Mouse (Mus musculus): Measurements from ENCODE around the gene Gm17657. TPM values are rescaled to one million over a fixed set of nuclear protein-coding genes. Genes with fewer than 3 reads are reported as not detected.
"Not testable (repeated sequence)": the region's sequence is repeated elsewhere in the genome, so short reads cannot be mapped to it uniquely, and the experiment has no call there.

Gm17657 gene
- total RNA-seq, 2 experiments from 2014 or later = not detected

- DNase-seq (ENCODE audit: low spot score) = no peak
- intact Hi-C loops (cut with DNase I) = no loop called here
Observed at GRCm38 (mm10) chr17:29503700-29504099, 45.7 kb downstream of the Gm17657 start.

- intact Hi-C loops (cut with DNase I) = no loop called here
- DNase-seq (ENCODE audit: low spot score) = no peak
Observed at GRCm38 (mm10) chr17:29502669-29503665, 46.5 kb downstream of the Gm17657 start.

GRCm38 (mm10) chr17:29502005-29502668 is 47.3 kb downstream of the Gm17657 start:
- DNase-seq (ENCODE audit: low spot score) = no peak
- intact Hi-C loops (cut with DNase I) = no loop called here

GRCm38 (mm10) chr17:29500802-29501469 is 48.5 kb downstream of the Gm17657 start:
- intact Hi-C loops (cut with DNase I) = no loop called here
- DNase-seq (ENCODE audit: low spot score) = no peak

GRCm38 (mm10) chr17:29500243-29500740 is 49.1 kb downstream of the Gm17657 start:
- no peak for DNase-seq (ENCODE audit: low spot score)
- intact Hi-C loops (cut with DNase I) = no loop called here

GRCm38 (mm10) chr17:29499511-29499910 is 49.9 kb downstream of the Gm17657 start:
- intact Hi-C loops (cut with DNase I) = no loop called here
- no peak for DNase-seq (ENCODE audit: low spot score)

- intact Hi-C loops (cut with DNase I); DNase-seq (ENCODE audit: low spot score): not testable (repeated sequence)
Observed at GRCm38 (mm10) chr17:29498952-29499351, 50.5 kb downstream of the Gm17657 start.

- intact Hi-C loops (cut with DNase I) = no loop called here
- DNase-seq (ENCODE audit: low spot score) = no peak
Observed at GRCm38 (mm10) chr17:29498028-29498427, 51.4 kb downstream of the Gm17657 start.

GRCm38 (mm10) chr17:29497481-29497880 is 52.0 kb downstream of the Gm17657 start:
- not testable (repeated sequence) for DNase-seq (ENCODE audit: low spot score)
- intact Hi-C loops (cut with DNase I) = loop anchor here (2.0 kb wide), 1 partner anchor 13 kb away; no protein-coding TSS in a partner anchor

GRCm38 (mm10) chr17:29497071-29497354 is 52.4 kb downstream of the Gm17657 start:
- intact Hi-C loops (cut with DNase I) = loop anchor here (2.0 kb wide), 1 partner anchor 14 kb away; no protein-coding TSS in a partner anchor
- DNase-seq (ENCODE audit: low spot score) = no peak

GRCm38 (mm10) chr17:29496211-29497070 is 53.0 kb downstream of the Gm17657 start:
- DNase-seq (ENCODE audit: low spot score) = no peak
- intact Hi-C loops (cut with DNase I) = loop anchor here (2.0 kb wide), 1 partner anchor 14 kb away; no protein-coding TSS in a partner anchor

GRCm38 (mm10) chr17:29494732-29495076 is 54.7 kb downstream of the Gm17657 start:
- DNase-seq (ENCODE audit: low spot score) = no peak
- intact Hi-C loops (cut with DNase I) = no loop called here

- DNase-seq (ENCODE audit: low spot score) = no peak
- intact Hi-C loops (cut with DNase I) = no loop called here
Observed at GRCm38 (mm10) chr17:29494062-29494731, 55.2 kb downstream of the Gm17657 start.

- intact Hi-C loops (cut with DNase I) = no loop called here
- no peak for DNase-seq (ENCODE audit: low spot score)
Observed at GRCm38 (mm10) chr17:29493461-29493980, 55.9 kb downstream of the Gm17657 start.

- intact Hi-C loops (cut with DNase I) = loop anchor here (1.0 kb wide), 1 partner anchor 95 kb away; no protein-coding TSS in a partner anchor
- peak; percentile 31 for DNase-seq (ENCODE audit: low spot score)
Observed at GRCm38 (mm10) chr17:29492269-29493191, 56.9 kb downstream of the Gm17657 start.

GRCm38 (mm10) chr17:29491591-29492268 is 57.7 kb downstream of the Gm17657 start:
- intact Hi-C loops (cut with DNase I) = loop anchor here (1.0 to 2.0 kb wide), 2 partner anchors 33 to 94 kb away; no protein-coding TSS in a partner anchor
- DNase-seq (ENCODE audit: low spot score) = peak; percentile 35
